Mouse (Mus musculus) ES-Bruce4 (cell line): ENCODE measurements around the gene Art2b. TPM values are rescaled to one million over a fixed set of nuclear protein-coding genes. Genes with fewer than 3 reads are reported as not detected.
"Not testable (repeated sequence)": the region's sequence is repeated elsewhere in the genome, so short reads cannot be mapped to it uniquely, and the experiment has no call there.

Experiments
- H3K27ac ChIP-seq: 2 replicates; pipeline ENCODE4 v1.5.1; 2012; ENCODE audit warnings: low read length, inconsistent platforms; ENCODE audit not compliant: insufficient read depth
- H3K27me3 ChIP-seq: 2 replicates; pipeline ENCODE4 v1.6.1; 2012; ENCODE audit warnings: mild to moderate bottlenecking, low read length, inconsistent platforms; ENCODE audit not compliant: control insufficient read depth, poor library complexity, insufficient read depth, severe bottlenecking
- H3K36me3 ChIP-seq: 2 replicates; pipeline ENCODE4 v1.6.1; 2012; ENCODE audit warnings: inconsistent platforms, mild to moderate bottlenecking, low read length, moderate library complexity; ENCODE audit not compliant: control insufficient read depth, poor library complexity, insufficient read depth, severe bottlenecking
- H3K4me1 ChIP-seq: one replicate; pipeline ENCODE4 v1.8.1; 2011; ENCODE audit warnings: low read length; ENCODE audit not compliant: control insufficient read depth, insufficient read depth
- H3K4me3 ChIP-seq: 2 replicates; pipeline ENCODE4 v1.5.1; 2011; ENCODE audit warnings: low read depth, mild to moderate bottlenecking, low read length
- H3K9ac ChIP-seq: 2 replicates; pipeline ENCODE4 v1.6.1; 2012; ENCODE audit warnings: low read depth, mild to moderate bottlenecking, inconsistent platforms; ENCODE audit not compliant: poor library complexity, severe bottlenecking
- H3K9me3 ChIP-seq: replicated peaks from 2 replicates; pipeline ENCODE4 v1.6.1; 2012; ENCODE audit warnings: mild to moderate bottlenecking, low read length, inconsistent platforms; ENCODE audit not compliant: control insufficient read depth, poor library complexity, insufficient read depth, severe bottlenecking
- CTCF ChIP-seq: IDR thresholded peaks from one replicate; pipeline ENCODE4 v1.8.1; 2011; ENCODE audit warnings: low read depth, low read length
- EP300 ChIP-seq: IDR thresholded peaks from 2 replicates; pipeline ENCODE4 v1.6.1; 2011; ENCODE audit warnings: low read depth, low read length; ENCODE audit not compliant: insufficient read depth
- POLR2A ChIP-seq: IDR thresholded peaks from one replicate; pipeline ENCODE4 v1.8.1; 2011; ENCODE audit warnings: low read length; ENCODE audit not compliant: insufficient read depth
- polyA plus RNA-seq: library from polyadenylated mRNA; stranded (reverse); fragments of >200 nt; gene quantifications from 2 replicates; pipeline ENCODE4 v1.2.4, GENCODE M21; 2011; ENCODE audit warnings: low read depth; ENCODE audit not compliant: missing spikeins, insufficient read depth, insufficient read length

Art2b gene
- polyA plus RNA-seq: not detected in 2 replicates

DNA sequence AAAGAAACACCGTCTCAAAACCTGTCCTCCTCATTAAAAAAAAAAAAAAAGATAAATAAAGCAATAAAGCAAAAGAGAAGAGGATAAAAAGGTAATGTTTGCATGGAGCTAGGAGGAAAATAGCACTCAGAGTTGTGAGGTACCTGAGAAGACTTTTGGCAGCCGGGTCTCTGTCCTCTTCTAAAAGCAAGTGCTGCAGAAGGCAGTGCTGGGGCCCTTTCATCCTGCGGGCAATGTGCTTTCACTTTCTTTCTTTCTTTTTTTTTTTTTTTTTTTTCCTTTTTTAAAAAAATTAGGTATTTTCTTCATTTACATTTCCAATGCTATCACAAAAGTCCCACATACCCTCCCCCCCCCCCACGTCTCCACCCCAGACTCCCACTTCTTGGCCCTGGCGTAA, at the start of gene Art2b:
Gene Art2b, minus strand, starts transcription at position 193 of the 400 bp plus-strand sequence.
- Histone ChIP-seq H3K9ac (no peak within 1 kb of the TSS), H3K27me3 (no peaks in the 10 kb centered on the region), H3K9me3 (no peaks in the 10 kb centered on the region), H3K4me1 (no peaks in the 10 kb centered on the region), H3K27ac (no peak within 1 kb of the TSS), H3K4me3 (no peak within 1 kb of the TSS), H3K36me3 (no peaks in the 10 kb centered on the region)
- no peak for TF ChIP-seq POLR2A
- no peak for TF ChIP-seq EP300
- no peak for TF ChIP-seq CTCF

DNA sequence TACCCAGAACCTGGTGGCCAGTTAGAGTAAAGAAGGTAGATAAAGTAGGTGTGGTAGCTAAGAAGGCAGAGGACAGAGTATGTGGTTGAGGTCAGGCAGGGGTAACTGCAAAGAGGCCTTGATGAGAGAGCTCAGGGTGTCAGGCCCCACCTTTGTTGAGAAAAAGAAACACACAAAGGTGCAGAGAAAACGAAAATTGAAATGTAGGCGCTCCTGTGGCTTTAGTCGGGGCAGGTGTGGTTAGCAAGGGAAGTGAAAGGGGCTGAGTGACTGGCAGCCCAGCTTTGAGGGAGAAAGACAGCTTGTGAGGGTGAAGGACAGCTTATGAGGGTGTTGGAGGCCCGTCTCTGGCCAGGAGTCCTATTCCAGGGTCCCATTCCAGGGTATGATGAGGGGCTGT, 49.1 kb upstream of the Art2b start:
- H3K27me3 ChIP-seq: no peaks in the 10 kb centered on the region
- no peak overlapping the region for H3K9ac ChIP-seq
- H3K9me3 ChIP-seq: no peaks in the 10 kb centered on the region
- H3K4me1 ChIP-seq: no peaks in the 10 kb centered on the region
- no peak for TF ChIP-seq EP300
- TF ChIP-seq CTCF: no peak
- no peak for TF ChIP-seq POLR2A
- no peaks in the 10 kb centered on the region for H3K36me3 ChIP-seq
- H3K27ac ChIP-seq: no peak overlapping the region
- H3K4me3 ChIP-seq: no peak overlapping the region

DNA sequence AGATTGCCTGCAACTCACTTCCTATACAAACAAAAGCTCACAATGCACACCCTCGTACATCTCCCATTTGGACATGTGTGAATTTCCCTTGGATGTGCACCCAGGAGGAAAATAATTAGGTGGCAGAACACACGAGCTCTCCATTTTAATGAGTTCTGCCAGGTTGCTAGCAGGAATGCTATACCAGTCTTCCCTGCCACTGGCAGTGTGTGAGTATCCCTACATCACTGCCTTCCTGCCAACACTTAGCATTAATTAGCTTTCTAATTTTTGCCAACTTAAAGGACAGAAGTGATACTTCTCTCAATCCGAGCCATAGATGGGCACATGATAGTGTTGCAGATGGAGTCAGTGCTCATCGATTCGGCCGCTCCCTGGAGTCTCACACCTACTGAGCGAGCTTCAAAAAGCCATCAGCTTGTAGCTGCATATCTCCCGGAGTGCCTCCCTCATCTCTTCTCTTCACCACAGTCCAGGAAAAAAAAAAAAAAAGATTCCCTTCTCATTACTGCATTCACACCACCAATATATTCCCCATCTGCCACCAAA, 48.3 kb upstream of the Art2b start:
- H3K36me3 ChIP-seq: no peaks in the 10 kb centered on the region
- H3K4me1 ChIP-seq: no peaks in the 10 kb centered on the region
- no peaks in the 10 kb centered on the region for H3K9me3 ChIP-seq
- no peak overlapping the region for H3K27ac ChIP-seq
- no peaks in the 10 kb centered on the region for H3K27me3 ChIP-seq
- no peak for TF ChIP-seq CTCF
- no peak for TF ChIP-seq POLR2A
- no peak for TF ChIP-seq EP300
- H3K9ac ChIP-seq: no peak overlapping the region
- H3K4me3 ChIP-seq: no peak overlapping the region

DNA sequence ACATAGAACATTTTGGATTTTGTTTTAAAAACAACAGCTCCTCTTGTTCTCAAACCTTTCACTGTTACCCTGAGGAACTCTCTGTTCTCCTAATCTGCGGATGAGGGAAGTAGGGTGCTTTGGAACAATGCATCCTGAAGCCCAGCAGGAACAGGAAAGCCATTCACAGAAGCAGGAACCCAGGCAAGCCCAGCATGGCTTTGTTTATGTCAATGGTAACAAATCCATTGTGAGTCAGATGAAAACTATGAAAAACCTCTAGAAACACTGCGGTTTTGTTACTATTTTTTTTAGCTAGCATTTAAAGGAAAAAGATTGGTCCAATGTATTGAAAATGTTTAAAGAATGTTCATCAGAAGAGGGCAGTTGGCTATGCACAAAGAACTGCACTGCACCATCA, 43.1 kb upstream of the Art2b start:
- no peaks in the 10 kb centered on the region for H3K27me3 ChIP-seq
- H3K9ac ChIP-seq: no peak overlapping the region
- H3K9me3 ChIP-seq: no peaks in the 10 kb centered on the region
- H3K4me3 ChIP-seq: no peak overlapping the region
- no peaks in the 10 kb centered on the region for H3K36me3 ChIP-seq
- no peak overlapping the region for H3K27ac ChIP-seq
- no peak for TF ChIP-seq CTCF
- no peak for TF ChIP-seq EP300
- no peak for TF ChIP-seq POLR2A
- no peaks in the 10 kb centered on the region for H3K4me1 ChIP-seq

DNA sequence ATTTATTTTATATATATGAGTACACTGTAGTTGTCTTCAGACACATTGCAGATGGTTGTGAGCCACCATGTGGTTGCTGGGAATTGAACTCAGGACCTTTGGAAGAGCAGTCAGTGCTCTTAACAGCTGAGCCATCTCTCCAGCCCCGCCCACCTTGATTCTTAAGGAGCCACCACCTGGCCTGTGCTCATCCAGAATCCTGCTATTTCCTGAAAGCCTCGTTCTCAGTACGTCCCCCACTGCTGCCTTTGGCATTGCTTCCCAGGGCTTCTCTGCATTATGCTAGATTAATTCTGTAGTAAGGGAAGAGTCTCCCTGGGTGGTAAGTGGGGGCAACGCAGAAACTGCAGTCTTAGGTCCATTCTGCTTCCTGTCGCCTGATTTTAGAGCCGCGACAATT, 41.8 kb upstream of the Art2b start:
- not testable (repeated sequence) for H3K9me3 ChIP-seq, H3K27ac ChIP-seq, H3K9ac ChIP-seq, H3K4me1 ChIP-seq, H3K4me3 ChIP-seq, H3K36me3 ChIP-seq, H3K27me3 ChIP-seq

DNA sequence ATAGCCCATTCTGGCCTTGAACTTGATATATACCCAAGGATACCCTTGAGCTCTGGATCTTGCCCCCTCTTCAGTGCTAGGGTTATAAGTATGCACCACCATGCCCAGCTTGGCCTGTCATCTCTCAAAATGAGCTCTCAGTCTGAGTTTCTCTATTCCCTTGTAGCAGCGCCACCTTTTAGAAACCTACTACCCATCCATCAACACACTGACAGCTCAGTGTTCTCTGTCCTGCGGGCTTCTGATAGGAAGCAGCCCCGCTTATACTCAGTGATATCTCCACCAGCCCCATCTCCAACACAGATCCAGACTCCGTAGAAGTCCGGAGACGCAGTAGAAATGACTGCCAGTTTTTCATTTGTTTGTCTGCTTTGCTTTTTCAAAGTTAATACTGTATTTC, 38.9 kb upstream of the Art2b start:
- no peak for TF ChIP-seq EP300
- no peak for TF ChIP-seq CTCF
- Histone ChIP-seq H3K27ac (no peak overlapping the region), H3K4me3 (no peak overlapping the region), H3K9ac (no peak overlapping the region), H3K9me3 (no peaks in the 10 kb centered on the region), H3K27me3 (no peaks in the 10 kb centered on the region), H3K4me1 (no peaks in the 10 kb centered on the region), H3K36me3 (no peaks in the 10 kb centered on the region)

DNA sequence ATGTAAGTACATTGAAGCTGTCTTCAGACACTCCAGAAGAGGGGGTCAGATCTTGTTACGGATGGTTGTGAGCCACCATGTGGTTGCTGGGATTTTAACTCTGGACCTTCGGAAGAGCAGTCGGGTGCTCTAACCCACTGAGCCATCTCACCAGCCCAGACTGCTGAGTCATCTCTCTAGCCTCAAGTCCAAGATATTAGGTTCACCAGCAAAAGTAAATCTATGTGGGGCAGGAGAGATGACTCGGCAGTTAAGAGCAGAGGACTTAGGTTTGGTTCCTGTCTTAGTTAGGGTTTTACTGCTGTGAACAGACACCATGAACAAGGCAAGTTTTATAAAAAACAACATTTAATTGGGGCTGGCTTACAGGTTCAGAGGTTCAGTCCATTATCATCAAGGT, 36.5 kb upstream of the Art2b start:
- not testable (repeated sequence) for H3K9me3 ChIP-seq, H3K9ac ChIP-seq, H3K4me3 ChIP-seq, H3K27ac ChIP-seq, H3K36me3 ChIP-seq, H3K27me3 ChIP-seq, H3K4me1 ChIP-seq
